Mouse (Mus musculus): Measurements from ENCODE around the gene Sycn.

- no peak for TF ChIP-seq TCF12 (IDR thresholded peaks at IDR 0.05; ENCODE audit: low read depth, low read length)
- TF ChIP-seq CHD2 (IDR thresholded peaks at IDR 0.05; ENCODE audit: low read length), result no peak
- TF ChIP-seq GABPA (IDR thresholded peaks at IDR 0.05; ENCODE audit: low read depth, low read length), result no peak
- no peak for TF ChIP-seq CTCF (IDR thresholded peaks at IDR 0.05 in 2 of 3, conservative IDR thresholded peaks at IDR 0.05 in 1 of 3; ENCODE audit: control insufficient read depth in 1 of 3, insufficient read depth in 1 of 3, low read depth in 2 of 3, low read length in 3 of 3, poor library complexity in 1 of 3, severe bottlenecking in 1 of 3)
- no peak for TF ChIP-seq ZC3H11A (IDR thresholded peaks at IDR 0.05; ENCODE audit: low read depth, low read length)
- no peak for TF ChIP-seq MAX (IDR thresholded peaks at IDR 0.05; ENCODE audit: low read length)
- TF ChIP-seq TAL1 (IDR thresholded peaks at IDR 0.05; ENCODE audit: low read length), result no peak
- no peak for TF ChIP-seq SMC3 (IDR thresholded peaks at IDR 0.05; ENCODE audit: low read depth, low read length)
- no peak for TF ChIP-seq MEF2A (IDR thresholded peaks at IDR 0.05; ENCODE audit: extremely low read depth, insufficient replicate concordance, low read depth, low read length, poor library complexity, severe bottlenecking)
- TF ChIP-seq USF2 (IDR thresholded peaks at IDR 0.05; ENCODE audit: borderline replicate concordance in 1 of 2, insufficient read depth in 1 of 2, low read depth in 1 of 2, low read length in 2 of 2), result no peak
- no peak for TF ChIP-seq GATA1 (IDR thresholded peaks at IDR 0.05; ENCODE audit: low read depth, low read length)
- no peak for TF ChIP-seq E2F4 (IDR thresholded peaks at IDR 0.05; ENCODE audit: borderline replicate concordance, low read depth, low read length)
- TF ChIP-seq USF1 (IDR thresholded peaks at IDR 0.05; ENCODE audit: low read depth, low read length), result no peak
These were observed 12.4 kb downstream of the Sycn start for GRCm38 (mm10) chr7:28553076-28553475.

All from MEL (cell line).